Mouse (Mus musculus): ENCODE data around the gene Mlxip. TPM values are rescaled to one million over a fixed set of nuclear protein-coding genes. Genes with fewer than 3 reads are reported as not detected.

Mlxip gene
- 7.8 TPM for polyA plus RNA-seq (2014; fragmentation: Illumina TruSeq; extraction: RNeasy Lipid Tissue Mini Kit (QIAGEN cat#74804); ENCODE audit: low read depth, low replicate concordance)

GRCm38 (mm10) chr5:123394303-123394956 is at the start of gene Mlxip:
TSS of gene Mlxip (plus strand) at chr5:123394798.

GRCm38 (mm10) chr5:123489112-123489785 is 94.7 kb downstream of the Mlxip start, which contains the start of the genes Lrrc43 and Il31:
TSS of gene Lrrc43 (plus strand) at chr5:123489305.
TSS of gene Il31 (minus strand) at chr5:123489489.

Other genes starting within 250 kb of the Mlxip start
- gene Psmd9, start 225.4 kb upstream of the Mlxip start, polyA plus RNA-seq (2014; fragmentation: Illumina TruSeq; extraction: RNeasy Lipid Tissue Mini Kit (QIAGEN cat#74804); ENCODE audit: low read depth, low replicate concordance): 7.2 TPM
- gene Hpd, start 212.1 kb upstream of the Mlxip start, polyA plus RNA-seq (2014; fragmentation: Illumina TruSeq; extraction: RNeasy Lipid Tissue Mini Kit (QIAGEN cat#74804); ENCODE audit: low read depth, low replicate concordance): not detected
- 0.52 TPM for gene Wdr66, start 142.7 kb upstream of the Mlxip start, polyA plus RNA-seq (2014; fragmentation: Illumina TruSeq; extraction: RNeasy Lipid Tissue Mini Kit (QIAGEN cat#74804); ENCODE audit: low read depth, low replicate concordance)
- 4.0 TPM for gene Bcl7a, start 51.0 kb upstream of the Mlxip start, polyA plus RNA-seq (2014; fragmentation: Illumina TruSeq; extraction: RNeasy Lipid Tissue Mini Kit (QIAGEN cat#74804); ENCODE audit: low read depth, low replicate concordance)
- not detected for gene Lrrc43, start 94.5 kb downstream of the Mlxip start, polyA plus RNA-seq (2014; fragmentation: Illumina TruSeq; extraction: RNeasy Lipid Tissue Mini Kit (QIAGEN cat#74804); ENCODE audit: low read depth, low replicate concordance)
- gene Il31, start 94.7 kb downstream of the Mlxip start, polyA plus RNA-seq (2014; fragmentation: Illumina TruSeq; extraction: RNeasy Lipid Tissue Mini Kit (QIAGEN cat#74804); ENCODE audit: low read depth, low replicate concordance): not detected
- not detected for gene B3gnt4, start 115.7 kb downstream of the Mlxip start, polyA plus RNA-seq (2014; fragmentation: Illumina TruSeq; extraction: RNeasy Lipid Tissue Mini Kit (QIAGEN cat#74804); ENCODE audit: low read depth, low replicate concordance)
- 178 TPM for gene Diablo, start 129.4 kb downstream of the Mlxip start, polyA plus RNA-seq (2014; fragmentation: Illumina TruSeq; extraction: RNeasy Lipid Tissue Mini Kit (QIAGEN cat#74804); ENCODE audit: low read depth, low replicate concordance)
- not detected for gene Gm49027, start 130.7 kb downstream of the Mlxip start, polyA plus RNA-seq (2014; fragmentation: Illumina TruSeq; extraction: RNeasy Lipid Tissue Mini Kit (QIAGEN cat#74804); ENCODE audit: low read depth, low replicate concordance)
- 26.0 TPM for gene Vps33a, start 178.2 kb downstream of the Mlxip start, polyA plus RNA-seq (2014; fragmentation: Illumina TruSeq; extraction: RNeasy Lipid Tissue Mini Kit (QIAGEN cat#74804); ENCODE audit: low read depth, low replicate concordance)

Measured in adrenal gland, adult 10 weeks (tissue).